Mouse (Mus musculus) limb, embryonic 14.5 days (tissue): ENCODE data around the gene Nxpe4. TPM values are rescaled to one million over a fixed set of nuclear protein-coding genes. Genes with fewer than 3 reads are reported as not detected.

Experiments used
- ATAC-seq: fragments of 200-750 bp; cut with Nextera tagmentation; 2 replicates; pipeline ENCODE4 v1.8.0; 2017; ENCODE audit warnings: low read depth, moderate number of reproducible peaks, moderate TSS enrichment; ENCODE audit not compliant: low FRiP score
- DNase-seq: peaks from one replicate; pipeline ENCODE4 v3.0.0-alpha.2; 2015; ENCODE audit warnings: low spot score
- H3K27ac ChIP-seq: fragments of 300-500 bp; sonication (generic); replicated peaks from 2 replicates; pipeline ENCODE4 v1.5.1; 2014; ENCODE audit warnings: low read depth, mild to moderate bottlenecking, low read length, moderate library complexity, mixed read lengths
- H3K27me3 ChIP-seq: fragments of 300-500 bp; sonication (generic); 2 replicates; pipeline ENCODE4 v1.6.1; 2014; ENCODE audit warnings: low read length, mixed read lengths; ENCODE audit not compliant: control insufficient read depth, insufficient read depth
- H3K36me3 ChIP-seq: fragments of 300-500 bp; sonication (generic); 2 replicates; pipeline ENCODE4 v1.6.1; 2014; ENCODE audit warnings: mild to moderate bottlenecking, low read length, moderate library complexity, mixed read lengths; ENCODE audit not compliant: control insufficient read depth, insufficient read depth
- H3K4me1 ChIP-seq: fragments of 300-500 bp; sonication (generic); 2 replicates; pipeline ENCODE4 v1.6.1; 2014; ENCODE audit warnings: antibody characterized with exemption, low read length, mixed read lengths; ENCODE audit not compliant: control insufficient read depth, insufficient read depth
- H3K4me2 ChIP-seq: fragments of 300-500 bp; sonication (generic); replicated peaks from 2 replicates; pipeline ENCODE4 v1.6.1; 2014; ENCODE audit warnings: low read depth, mild to moderate bottlenecking, low read length, moderate library complexity; ENCODE audit not compliant: severe bottlenecking
- H3K4me3 ChIP-seq: fragments of 300-500 bp; sonication (generic); replicated peaks from 2 replicates; pipeline ENCODE4 v1.5.1; 2014; ENCODE audit warnings: low read length
- H3K9ac ChIP-seq: fragments of 300-500 bp; sonication (generic); 2 replicates; pipeline ENCODE4 v1.6.1; 2014; ENCODE audit warnings: mild to moderate bottlenecking, low read depth, low read length, moderate library complexity; ENCODE audit not compliant: severe bottlenecking
- H3K9me3 ChIP-seq: fragments of 300-500 bp; sonication (generic); 2 replicates; pipeline ENCODE4 v1.6.1; 2016; ENCODE audit warnings: low read length; ENCODE audit not compliant: control insufficient read depth
- POLR2A ChIP-seq: fragments of 200-500 bp; IDR thresholded peaks from 2 replicates; pipeline ENCODE4 v1.8.0; 2012; ENCODE audit warnings: inconsistent platforms, mild to moderate bottlenecking, moderate library complexity, borderline replicate concordance; ENCODE audit not compliant: insufficient read depth, insufficient read length; ENCODE audit errors: extremely low read depth
- WGBS: fragments of 180-500 bp; shearing (Covaris S2); extraction: QIAGEN DNeasy Blood & Tissue Kit; methylation state at CpG from one replicate; pipeline ENCODE4 v1.1.7; 2014; 5-methylcytosine and 5-hydroxymethylcytosine counted together
- polyA plus RNA-seq, 2 experiments: library from polyadenylated mRNA; depleted of rRNA in 1 of 2; stranded (reverse) in 1 of 2; unstranded in 1 of 2; fragments of >200 nt; fragmentation: Nextera tagmentation in 1 of 2; extraction: Ambion mirVana in 1 of 2; gene quantifications; 2 replicates each; pipeline versions ENCODE4 v1.2.1 to v1.2.3; 2012 to 2014

Nxpe4 gene
- polyA plus RNA-seq, 2 experiments = 6.3 to 8.2 TPM

DNA sequence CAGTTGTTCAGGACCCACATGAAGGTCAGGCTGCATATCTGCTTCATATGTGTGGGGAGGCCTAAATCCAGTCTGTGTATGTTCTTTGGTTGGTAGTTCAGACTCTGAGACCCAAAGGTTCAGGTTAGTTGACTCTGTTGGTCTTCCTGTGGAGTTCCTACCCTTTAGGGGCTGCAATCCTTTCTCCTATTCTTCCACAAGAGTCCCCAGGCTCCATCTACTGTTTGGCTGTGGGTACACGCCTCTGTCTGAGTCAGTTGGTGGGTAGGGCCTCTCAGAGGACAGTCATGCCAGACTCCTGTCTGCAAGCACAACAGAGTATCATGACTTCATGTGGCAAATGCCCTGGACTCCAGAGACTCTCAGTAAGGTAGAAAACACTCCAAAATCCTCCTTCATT, 261.4 kb downstream of the Nxpe4 start:
- no peak for DNase-seq
- Histone ChIP-seq H3K9me3 (no peaks in the 10 kb centered on the region), H3K36me3 (no peaks in the 10 kb centered on the region), H3K4me1 (no peaks in the 10 kb centered on the region), H3K9ac (no peak overlapping the region), H3K4me2 (no peak overlapping the region), H3K4me3 (no peak overlapping the region), H3K27ac (no peak overlapping the region), H3K27me3 (no peaks in the 10 kb centered on the region)
- no peak for ATAC-seq
- 50% methylated on average over 1 of the region's 1 CpGs for WGBS
- no peak for TF ChIP-seq POLR2A

DNA sequence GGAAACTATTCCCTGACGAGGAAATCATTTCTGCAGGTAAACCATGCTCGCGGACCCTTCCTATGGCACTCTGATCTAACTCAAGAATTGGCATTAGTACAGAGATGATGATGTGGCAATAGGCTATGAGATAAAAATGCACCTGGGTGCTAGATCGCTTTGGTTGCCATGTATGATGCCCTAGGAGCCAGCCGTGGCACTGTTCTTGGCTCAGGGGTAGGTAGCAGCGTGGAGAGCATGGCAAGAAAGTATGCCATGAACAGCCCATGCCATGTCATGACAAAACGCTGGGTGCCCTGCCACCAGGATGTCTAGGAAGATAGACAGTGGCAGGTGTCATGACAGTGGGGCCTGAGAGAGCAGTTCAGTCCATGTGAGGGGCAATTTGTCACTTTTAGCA, 265.4 kb downstream of the Nxpe4 start:
- H3K36me3 ChIP-seq = no peaks in the 10 kb centered on the region
- no peak overlapping the region for H3K4me2 ChIP-seq
- no peaks in the 10 kb centered on the region for H3K9me3 ChIP-seq
- DNase-seq (no peak), ATAC-seq (no peak)
- no peak overlapping the region for H3K4me3 ChIP-seq
- H3K27ac ChIP-seq = no peak overlapping the region
- no peaks in the 10 kb centered on the region for H3K4me1 ChIP-seq
- 89% methylated on average over 7 of the region's 7 CpGs for WGBS
- no peak for TF ChIP-seq POLR2A
- no peak overlapping the region for H3K9ac ChIP-seq
- no peaks in the 10 kb centered on the region for H3K27me3 ChIP-seq

DNA sequence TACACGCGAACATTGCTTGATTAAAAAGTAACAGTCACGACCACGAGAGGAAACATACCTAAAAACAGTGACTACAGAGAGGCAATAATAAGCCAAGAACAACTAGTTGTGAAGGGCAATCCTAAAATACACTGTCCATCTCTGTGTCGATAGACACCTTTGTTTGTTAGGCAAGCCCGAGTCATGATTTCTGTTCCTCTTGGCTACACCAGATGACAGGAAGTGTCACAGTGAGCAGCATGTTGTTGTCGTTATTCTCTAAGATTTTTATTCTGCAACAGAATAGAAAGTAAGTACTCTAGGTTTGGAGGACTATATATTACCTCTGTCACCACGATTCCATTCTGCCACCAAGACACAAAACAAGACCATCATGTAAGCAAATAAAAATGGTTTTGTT, 270.6 kb downstream of the Nxpe4 start:
- no peak overlapping the region for H3K9ac ChIP-seq
- no peak for ATAC-seq
- H3K27ac ChIP-seq = no peak overlapping the region

DNA sequence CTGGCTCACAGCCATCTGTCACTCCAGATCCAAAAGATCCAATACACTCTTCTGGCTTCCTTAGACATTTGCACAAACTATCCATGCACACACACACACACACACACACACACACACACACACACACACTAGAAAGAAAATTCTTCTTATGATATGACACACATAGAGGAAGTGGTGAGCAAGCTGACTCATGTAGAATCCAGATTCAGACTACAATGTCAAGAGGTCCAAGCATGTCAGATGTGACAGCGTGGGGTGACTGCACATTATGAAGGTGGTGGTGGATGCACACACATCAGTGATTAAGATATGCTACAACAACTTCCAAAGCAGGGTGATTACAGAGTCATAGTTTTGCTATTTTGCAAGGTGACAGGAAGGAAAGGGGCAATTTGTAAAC, 282.1 kb downstream of the Nxpe4 start:
- Histone ChIP-seq H3K9me3 (no peaks in the 10 kb centered on the region), H3K9ac (no peak overlapping the region), H3K27ac (no peak overlapping the region), H3K4me1 (no peaks in the 10 kb centered on the region), H3K36me3 (no peaks in the 10 kb centered on the region), H3K4me2 (no peak overlapping the region), H3K27me3 (no peaks in the 10 kb centered on the region), H3K4me3 (no peak overlapping the region)
- no peak for ATAC-seq
- DNase-seq = no peak
- 96% methylated on average over 1 of the region's 1 CpGs for WGBS
- no peak for TF ChIP-seq POLR2A

More for the DNA sequence above, 270.6 kb downstream of the Nxpe4 start:
- Histone ChIP-seq H3K36me3 (no peaks in the 10 kb centered on the region), H3K27me3 (no peaks in the 10 kb centered on the region), H3K4me1 (no peaks in the 10 kb centered on the region), H3K9me3 (no peaks in the 10 kb centered on the region), H3K4me2 (no peak overlapping the region), H3K4me3 (no peak overlapping the region)
- WGBS = 75% methylated on average over 8 of the region's 8 CpGs
- DNase-seq = no peak
- TF ChIP-seq POLR2A = no peak

DNA sequence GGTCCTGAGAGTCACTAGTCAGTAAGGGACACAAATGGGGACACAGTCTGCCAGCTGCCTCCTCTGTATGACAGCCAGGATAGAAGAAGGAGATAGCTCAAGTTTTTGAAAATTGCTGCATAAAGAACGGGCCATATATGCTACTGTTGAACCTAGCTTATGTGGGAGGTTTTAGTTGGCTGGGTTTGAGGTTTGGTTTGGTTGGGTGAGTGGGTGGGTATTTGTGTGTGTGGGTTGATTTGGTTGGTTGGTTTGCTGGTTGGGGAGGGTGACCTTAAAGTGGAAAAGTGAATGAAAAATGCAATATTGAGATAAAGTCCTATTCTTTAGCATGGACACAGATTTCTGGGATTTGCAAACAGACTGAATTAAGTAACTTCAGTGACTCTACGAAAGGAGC, 283.0 kb downstream of the Nxpe4 start:
- no peaks in the 10 kb centered on the region for H3K36me3 ChIP-seq
- 89% methylated on average over 2 of the region's 2 CpGs for WGBS
- no peaks in the 10 kb centered on the region for H3K27me3 ChIP-seq
- H3K4me2 ChIP-seq = no peak overlapping the region
- TF ChIP-seq POLR2A = no peak
- no peaks in the 10 kb centered on the region for H3K9me3 ChIP-seq
- no peak overlapping the region for H3K4me3 ChIP-seq
- H3K4me1 ChIP-seq = no peaks in the 10 kb centered on the region
- DNase-seq (no peak), ATAC-seq (no peak)
- no peak overlapping the region for H3K9ac ChIP-seq
- no peak overlapping the region for H3K27ac ChIP-seq

DNA sequence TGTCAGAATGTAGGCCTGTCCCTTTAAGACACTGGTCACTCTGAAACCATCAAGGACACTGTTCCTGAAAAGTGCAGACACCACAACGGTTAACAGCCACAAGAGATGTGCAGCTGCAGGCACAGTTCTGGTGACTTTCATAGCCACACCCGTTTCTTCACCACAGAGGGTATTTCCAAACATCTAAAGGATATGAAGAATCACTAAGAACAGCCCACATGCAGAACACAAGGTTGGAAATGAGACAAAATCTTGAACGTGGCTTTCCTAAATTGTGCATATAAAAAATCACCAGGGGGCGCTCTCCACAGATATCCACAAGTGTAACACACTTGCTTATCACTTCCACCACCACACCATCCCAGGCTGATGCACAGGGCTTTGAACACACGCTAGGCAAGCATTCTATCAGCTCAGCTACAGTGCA, 286.0 kb downstream of the Nxpe4 start:
- H3K9ac ChIP-seq = no peak overlapping the region
- no peak overlapping the region for H3K27ac ChIP-seq
- no peaks in the 10 kb centered on the region for H3K9me3 ChIP-seq
- no peak for DNase-seq
- no peak overlapping the region for H3K4me3 ChIP-seq
- TF ChIP-seq POLR2A = no peak
- no peaks in the 10 kb centered on the region for H3K36me3 ChIP-seq
- no peak overlapping the region for H3K4me2 ChIP-seq
- H3K4me1 ChIP-seq = peaks cover 2% of the 10 kb centered on the region; the same call in 1 of the 2 replicates
- ATAC-seq = no peak
- H3K27me3 ChIP-seq = no peaks in the 10 kb centered on the region
- WGBS = 31% methylated on average over 5 of the region's 5 CpGs

Other genes with a start within 250 kb of the Nxpe4 start
- gene Nxpe2, start 191.4 kb downstream of the Nxpe4 start, polyA plus RNA-seq (2012; rRNA removed) = 2.0 TPM in 2 replicates
- 1.4 and 2.4 TPM in 2 replicates for gene Nxpe2, start 191.4 kb downstream of the Nxpe4 start, polyA plus RNA-seq (2014; fragmentation: Nextera tagmentation; extraction: Ambion mirVana)